Mouse (Mus musculus) macrophage (primary cell): ENCODE results near the gene Vsx2. TPM values are rescaled to one million over a fixed set of nuclear protein-coding genes. Genes with fewer than 3 reads are reported as not detected.

Source experiments
- H3K27ac ChIP-seq: fragments of 350-480 bp; formaldehyde crosslinking; 2 replicates; pipeline ENCODE4 v1.9.0; 2021
- H3K36me3 ChIP-seq: fragments of 350-480 bp; formaldehyde crosslinking; 2 replicates; pipeline ENCODE4 v1.9.0; 2021; ENCODE audit errors: inconsistent target
- H3K4me3 ChIP-seq: fragments of 350-480 bp; formaldehyde crosslinking; 2 replicates; pipeline ENCODE4 v1.9.0; 2021; ENCODE audit errors: inconsistent target
- H3K79me2 ChIP-seq: fragments of 350-480 bp; formaldehyde crosslinking; 2 replicates; pipeline ENCODE4 v1.9.0; 2021; ENCODE audit errors: inconsistent target
- WGBS: methylation state at CpG from one replicate; pipeline ENCODE4 v1.1.7; 2026; ENCODE audit warnings: inconsistent platforms; ENCODE audit not compliant: missing documents; 5-methylcytosine and 5-hydroxymethylcytosine counted together
- polyA plus RNA-seq: library from polyadenylated mRNA; stranded (reverse); fragments of 250-400 nt; gene quantifications from 3 replicates; pipeline ENCODE4 v1.2.4, GENCODE M21; 2018; ENCODE audit warnings: inconsistent platforms

The Vsx2 gene
- polyA plus RNA-seq, 1 experiment from 2014 or later = not detected

DNA sequence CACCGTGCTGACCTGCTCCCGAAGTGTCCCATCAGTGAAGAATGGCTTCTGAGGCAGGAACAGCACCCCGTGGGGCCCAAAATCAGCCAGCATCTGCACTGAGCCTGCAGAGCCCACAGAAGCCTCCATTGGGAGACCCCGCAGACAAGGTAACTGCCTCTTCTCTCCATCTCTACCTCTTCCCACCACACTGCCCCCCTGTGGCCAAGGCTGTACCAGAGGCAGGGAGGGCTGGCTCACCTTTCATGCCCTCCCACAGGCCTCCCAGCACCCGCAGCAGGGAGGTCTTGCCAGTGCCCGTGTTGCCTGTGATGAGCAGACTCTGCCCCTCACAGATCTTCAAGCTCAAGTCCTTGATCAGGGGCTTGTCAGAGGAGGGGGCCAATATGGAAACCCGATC is 36.3 kb downstream of the Vsx2 start:
- 85% methylated on average over 7 of the region's 7 CpGs for WGBS
- no peak overlapping the region for H3K27ac ChIP-seq
- H3K79me2 ChIP-seq = no peaks in the 10 kb centered on the region
- H3K36me3 ChIP-seq = peaks cover 8% of the 10 kb centered on the region; the same call in 1 of the 2 replicates
- no peak overlapping the region for H3K4me3 ChIP-seq

DNA sequence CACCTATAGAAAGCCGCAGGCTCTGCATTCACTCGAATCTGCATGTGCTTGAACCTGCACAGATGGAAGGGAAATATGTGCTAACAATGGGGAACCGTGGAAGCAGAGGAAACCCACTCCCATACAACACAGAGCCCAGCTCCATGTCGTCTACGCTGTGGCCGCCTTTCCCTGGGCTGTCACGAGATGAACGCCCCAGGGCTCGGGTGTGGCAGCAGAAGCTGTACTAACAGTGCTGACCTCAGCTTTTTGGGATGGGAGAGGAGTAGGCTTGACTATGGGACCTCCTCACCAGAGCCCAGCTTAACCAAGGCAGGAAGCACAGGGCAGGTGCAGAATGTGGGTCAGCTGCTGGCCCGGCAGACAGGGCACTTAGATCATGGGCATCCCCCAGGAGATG is 42.2 kb downstream of the Vsx2 start:
- WGBS = 92% methylated on average over 10 of the region's 10 CpGs
- H3K27ac ChIP-seq = no peak overlapping the region
- no peak overlapping the region for H3K4me3 ChIP-seq
- H3K36me3 ChIP-seq = no peaks in the 10 kb centered on the region; the same call in 1 of the 2 replicates
- H3K79me2 ChIP-seq = peaks cover 1% of the 10 kb centered on the region; the same call in 1 of the 2 replicates

DNA sequence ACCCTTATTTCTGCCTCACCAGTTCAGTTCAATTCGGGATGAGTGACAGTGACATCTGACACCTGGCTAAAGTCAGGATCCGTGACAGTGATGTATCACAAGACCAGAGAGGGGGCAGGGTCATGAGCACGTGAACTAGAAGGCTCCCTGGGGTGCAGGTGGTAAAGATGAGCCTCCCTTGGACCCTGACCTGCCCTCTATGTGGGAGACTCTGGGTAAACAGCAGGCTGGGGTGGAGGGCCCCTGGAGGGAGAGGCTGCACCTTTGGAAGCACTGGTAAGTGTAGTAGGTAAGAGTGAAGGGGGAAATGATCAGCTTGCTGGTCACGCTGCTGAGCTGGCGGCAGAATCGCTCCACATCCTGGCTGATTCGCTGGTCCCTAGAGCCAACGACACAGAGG is 43.0 kb downstream of the Vsx2 start:
- 96% methylated on average over 8 of the region's 8 CpGs for WGBS
- H3K36me3 ChIP-seq = no peaks in the 10 kb centered on the region; the same call in 1 of the 2 replicates
- H3K79me2 ChIP-seq = peaks cover 5% of the 10 kb centered on the region; the same call in 1 of the 2 replicates
- H3K4me3 ChIP-seq = no peak overlapping the region
- H3K27ac ChIP-seq = no peak overlapping the region

DNA sequence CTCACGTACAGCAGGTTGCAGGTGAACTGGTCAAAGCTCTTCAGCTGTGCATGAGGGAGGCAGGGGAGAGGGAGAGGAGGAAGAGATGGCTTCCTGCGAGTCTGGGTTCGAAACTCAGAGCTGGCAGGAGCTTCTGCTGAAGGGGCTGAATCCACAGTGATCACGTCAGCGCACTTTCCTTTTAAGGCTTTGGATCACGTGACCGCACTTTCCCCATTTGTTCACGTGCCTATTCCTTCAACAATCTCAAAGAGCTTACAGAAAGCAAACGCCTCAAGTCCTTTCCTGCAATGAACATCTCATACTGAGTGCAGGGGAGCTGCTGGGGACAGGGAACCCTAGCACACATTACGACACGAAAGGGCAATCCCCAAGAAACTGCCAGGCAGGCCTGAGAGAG is 44.4 kb downstream of the Vsx2 start:
- H3K4me3 ChIP-seq = no peak overlapping the region
- 93% methylated on average over 11 of the region's 11 CpGs for WGBS
- no peaks in the 10 kb centered on the region; the same call in 1 of the 2 replicates for H3K36me3 ChIP-seq
- H3K27ac ChIP-seq = no peak overlapping the region
- H3K79me2 ChIP-seq = peaks cover 5% of the 10 kb centered on the region; the same call in 1 of the 2 replicates

DNA sequence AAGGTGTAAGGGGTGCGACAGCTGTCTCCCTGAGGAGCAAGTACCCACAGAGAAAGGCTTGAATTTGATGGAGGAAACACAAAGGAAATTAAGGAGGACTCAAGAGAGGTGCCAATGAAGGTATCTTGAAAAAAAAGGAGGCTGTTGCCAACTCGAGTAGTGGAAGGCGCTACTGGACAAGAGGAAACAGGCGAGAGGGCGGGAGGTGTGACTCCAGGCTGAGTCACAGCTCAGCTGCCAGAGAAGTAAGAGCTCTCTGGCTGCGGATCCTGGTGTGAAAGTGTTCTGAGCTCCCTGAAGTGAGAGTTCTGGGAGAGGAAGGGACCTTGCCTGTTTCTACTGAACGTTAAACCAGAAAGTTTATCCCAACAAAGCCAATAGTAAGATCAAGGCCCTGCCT is 45.0 kb downstream of the Vsx2 start:
- WGBS = 53% methylated on average over 7 of the region's 7 CpGs
- Histone ChIP-seq H3K36me3 (no peaks in the 10 kb centered on the region), H3K79me2 (peaks cover 5% of the 10 kb centered on the region; the same call in 1 of the 2 replicates), H3K4me3 (no peak overlapping the region), H3K27ac (peak overlapping the region; percentile 25; the same call in 1 of the 2 replicates)

DNA sequence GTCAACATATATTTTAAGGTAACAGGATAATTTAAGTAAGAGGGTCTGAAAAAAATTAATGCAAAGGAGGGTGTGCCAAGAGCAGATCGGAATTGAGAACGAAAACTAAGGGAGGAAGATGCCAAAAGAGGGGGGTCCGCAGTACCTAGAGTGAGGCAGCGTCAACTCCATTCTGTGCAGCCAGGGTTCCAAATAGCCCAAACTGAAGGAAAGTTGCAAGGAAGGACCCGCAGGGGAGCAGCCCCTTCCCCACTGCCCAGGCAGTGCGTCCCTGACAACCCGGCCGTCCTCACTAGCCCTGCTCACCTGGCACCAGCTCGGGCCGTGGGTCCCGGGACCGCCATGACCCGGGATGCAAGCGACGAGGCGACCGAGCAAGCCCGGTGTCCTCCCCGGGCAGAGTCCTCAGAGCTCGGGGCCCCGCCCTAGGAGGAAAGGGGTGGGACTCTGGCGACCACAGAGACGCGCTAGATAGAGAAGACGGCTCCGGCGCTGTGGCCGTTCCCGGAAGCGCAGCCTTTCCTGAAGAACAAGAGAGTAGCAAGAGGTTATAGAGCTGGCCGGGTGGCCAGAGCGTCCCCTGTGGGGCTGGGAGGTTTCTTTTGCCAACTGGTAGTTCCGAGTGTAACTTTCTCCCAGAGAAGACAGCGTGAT is 47.5 kb downstream of the Vsx2 start, which contains the start of gene Abcd4:
TSS of gene Abcd4 (minus strand) at position 437 of the 654 bp plus-strand sequence.
- WGBS = under 1% methylated on average over 34 of the region's 34 CpGs
- H3K27ac ChIP-seq = peak within 1 kb of the TSS; percentile 42
- H3K79me2 ChIP-seq = peaks cover 5% of the 10 kb centered on the region; the same call in 1 of the 2 replicates
- H3K4me3 ChIP-seq = peak within 1 kb of the TSS; percentile 73
- H3K36me3 ChIP-seq = no peaks in the 10 kb centered on the region

DNA sequence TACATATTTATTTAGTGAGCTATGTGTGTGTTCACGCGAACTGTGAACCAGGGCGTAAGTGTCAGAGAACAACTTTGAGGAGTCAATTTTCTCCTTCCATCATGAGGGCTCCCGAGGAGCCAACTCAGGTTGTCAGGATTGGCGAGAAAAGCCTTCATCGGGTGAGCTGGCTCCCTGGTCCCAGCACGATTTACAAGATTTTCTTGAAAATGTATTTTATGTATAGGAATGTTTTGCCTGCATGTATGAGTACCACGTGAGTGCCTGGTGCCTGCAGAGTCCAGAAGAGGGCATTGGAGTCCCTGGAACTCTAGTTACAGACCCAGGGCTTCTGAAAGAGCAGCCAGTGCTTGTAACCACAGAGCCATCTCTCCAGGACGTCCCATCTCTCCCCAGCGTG is 48.1 kb downstream of the Vsx2 start:
- no peaks in the 10 kb centered on the region for H3K36me3 ChIP-seq
- WGBS = 3% methylated on average over 10 of the region's 10 CpGs
- peak overlapping the region; percentile 42 for H3K27ac ChIP-seq
- peak overlapping the region; percentile 73 for H3K4me3 ChIP-seq
- H3K79me2 ChIP-seq = peaks cover 5% of the 10 kb centered on the region; the same call in 1 of the 2 replicates

DNA sequence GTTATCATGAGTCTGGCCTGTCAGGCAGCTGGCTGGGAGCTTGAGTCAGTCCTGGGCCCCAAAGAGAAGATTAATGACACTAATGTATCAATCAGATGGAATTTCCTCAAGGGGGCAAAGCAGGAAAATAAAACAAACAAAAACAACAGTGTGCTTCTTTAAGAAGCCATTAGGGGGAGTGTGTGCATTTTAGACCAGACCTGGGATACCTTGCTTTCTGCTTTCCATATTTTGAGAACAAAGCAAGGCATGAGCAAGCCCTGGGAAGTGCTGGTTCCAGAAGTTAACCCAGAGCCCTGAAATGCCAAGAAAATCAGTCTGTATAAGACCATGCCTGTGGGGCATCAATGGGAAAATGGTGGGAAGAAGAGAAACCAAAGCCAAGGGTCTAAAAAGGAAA is 51.4 kb downstream of the Vsx2 start:
- H3K27ac ChIP-seq = no peak overlapping the region
- H3K4me3 ChIP-seq = no peak overlapping the region
- no peaks in the 10 kb centered on the region for H3K36me3 ChIP-seq
- H3K79me2 ChIP-seq = peaks cover 5% of the 10 kb centered on the region; the same call in 1 of the 2 replicates

DNA sequence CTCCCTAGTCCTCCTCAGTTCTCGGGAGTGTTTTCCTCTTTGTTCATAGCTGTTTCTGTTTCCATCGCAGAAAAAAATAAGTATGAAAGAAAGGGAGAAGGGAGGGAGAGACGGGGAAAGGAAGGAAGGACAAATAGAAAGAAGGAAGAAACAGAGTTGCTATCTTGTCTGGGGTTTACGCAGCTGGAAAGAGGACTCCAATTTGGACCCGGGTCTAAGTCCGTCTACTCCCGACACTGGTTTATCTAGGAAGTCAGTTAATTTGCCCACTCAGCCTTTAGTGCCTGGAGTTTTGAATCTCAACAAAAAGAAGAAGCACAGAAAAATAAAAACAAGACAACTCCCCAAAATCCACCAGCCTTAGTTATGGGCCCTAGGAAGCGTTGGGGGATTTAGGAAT is 55.0 kb downstream of the Vsx2 start:
- Histone ChIP-seq H3K79me2 (no peaks in the 10 kb centered on the region), H3K4me3 (no peak overlapping the region), H3K27ac (no peak overlapping the region), H3K36me3 (no peaks in the 10 kb centered on the region)
- WGBS = 33% methylated on average over 8 of the region's 8 CpGs

DNA sequence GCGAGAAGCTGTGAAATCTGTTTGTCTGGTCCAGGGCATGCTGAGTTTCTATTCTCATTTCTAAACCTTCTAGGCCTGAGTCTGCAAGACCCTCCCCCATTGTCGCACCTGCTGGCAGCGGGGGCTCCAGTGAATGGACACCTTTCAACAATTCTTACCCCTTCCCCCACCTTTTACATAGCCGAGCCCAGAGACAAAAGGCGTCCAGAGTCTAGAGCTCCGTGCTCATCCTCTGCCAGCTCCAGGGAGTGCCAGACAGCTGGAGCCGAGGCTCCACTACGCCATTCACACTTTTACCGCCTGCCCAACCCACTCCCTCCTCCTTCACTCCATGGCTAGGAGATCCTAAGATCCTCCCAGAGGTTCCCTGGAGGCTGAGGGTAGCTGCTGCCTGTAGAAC is 55.6 kb downstream of the Vsx2 start:
- H3K79me2 ChIP-seq = no peaks in the 10 kb centered on the region
- no peaks in the 10 kb centered on the region for H3K36me3 ChIP-seq
- no peak overlapping the region for H3K4me3 ChIP-seq
- WGBS = 20% methylated on average over 9 of the region's 9 CpGs
- H3K27ac ChIP-seq = no peak overlapping the region

DNA sequence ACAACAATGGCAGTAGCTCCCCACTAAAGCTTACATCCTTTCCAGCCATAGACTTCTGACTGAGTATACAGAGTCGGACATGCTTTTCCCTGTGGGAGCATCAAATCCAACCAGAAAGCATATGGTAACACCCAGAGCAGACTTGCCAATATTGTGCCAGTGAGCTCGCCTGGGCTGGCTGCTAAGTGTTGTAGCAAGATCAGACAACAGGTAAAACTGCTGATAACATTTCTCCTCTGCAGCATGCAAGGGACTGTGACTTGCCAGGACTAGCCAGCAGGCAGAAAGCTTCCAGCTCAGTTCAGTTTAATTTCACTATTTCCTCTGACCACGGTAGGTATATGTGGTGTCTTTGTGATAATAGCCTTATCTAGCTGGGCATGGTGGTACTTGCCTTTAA is 62.3 kb downstream of the Vsx2 start:
- Histone ChIP-seq H3K36me3 (no peaks in the 10 kb centered on the region), H3K79me2 (no peaks in the 10 kb centered on the region), H3K27ac (no peak overlapping the region), H3K4me3 (no peak overlapping the region)
- WGBS = 80% methylated on average over 3 of the region's 3 CpGs

DNA sequence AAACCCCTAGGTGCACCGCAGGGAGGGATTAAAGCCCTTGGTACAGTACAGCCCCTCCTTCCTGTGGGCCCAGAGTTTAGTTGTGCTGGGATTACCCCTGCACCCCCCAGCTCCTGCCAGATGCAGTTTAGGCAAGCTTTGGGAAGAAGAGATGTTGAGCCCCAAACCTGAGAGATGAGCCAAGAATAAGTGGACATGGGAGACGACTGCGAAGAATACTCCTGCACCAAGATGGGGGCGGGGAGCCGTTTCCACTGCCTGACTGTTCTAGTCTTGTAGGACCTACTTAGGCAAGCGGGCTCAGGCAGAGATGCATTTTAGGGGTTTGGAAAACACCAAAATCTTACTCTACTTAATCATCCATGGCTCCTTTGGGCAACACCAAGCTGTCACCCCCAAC is 70.7 kb downstream of the Vsx2 start:
- WGBS = 18% methylated on average over 6 of the region's 6 CpGs

DNA sequence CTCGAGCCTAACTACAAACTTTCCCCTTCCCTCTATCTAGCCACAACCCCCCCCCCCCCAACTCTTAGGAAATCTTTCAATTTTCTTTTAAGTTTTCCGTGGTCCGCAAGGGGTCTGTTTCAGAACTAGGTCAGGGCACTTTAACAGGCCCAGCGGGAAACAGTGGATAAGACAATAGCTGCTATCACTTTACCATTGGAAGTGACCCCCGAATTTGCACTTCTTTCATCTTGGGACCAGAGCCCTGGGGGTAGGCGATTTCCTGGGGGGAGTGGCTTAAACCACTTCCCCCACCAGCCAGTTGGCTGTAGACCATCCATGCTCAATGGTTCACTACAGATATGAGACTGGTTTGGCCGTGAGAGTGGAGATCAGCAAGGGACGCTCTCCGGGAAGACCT is 71.1 kb downstream of the Vsx2 start, which contains the start of gene Vrtn:
TSS of gene Vrtn (plus strand) at position 366 of the 400 bp plus-strand sequence.
- Histone ChIP-seq H3K79me2 (no peaks in the 10 kb centered on the region), H3K27ac (no peak within 1 kb of the TSS), H3K4me3 (no peak within 1 kb of the TSS), H3K36me3 (no peaks in the 10 kb centered on the region)
- 8% methylated on average over 8 of the region's 9 CpGs for WGBS

More for the DNA sequence above, 70.7 kb downstream of the Vsx2 start:
- Histone ChIP-seq H3K4me3 (no peak overlapping the region), H3K79me2 (no peaks in the 10 kb centered on the region), H3K27ac (no peak overlapping the region), H3K36me3 (no peaks in the 10 kb centered on the region)
